Mouse (Mus musculus) lung, postnatal 0 days (tissue): Measurements from ENCODE around the gene Vmn2r2. TPM values are rescaled to one million over a fixed set of nuclear protein-coding genes. Genes with fewer than 3 reads are reported as not detected.

Experiments used
- ATAC-seq: fragments of 200-750 bp; cut with Nextera tagmentation; 2 replicates; pipeline ENCODE4 v1.8.0; 2017; ENCODE audit warnings: moderate library complexity
- DNase-seq: peaks from one replicate; pipeline ENCODE4 v3.0.0-alpha.2; 2016; ENCODE audit warnings: low spot score
- H3K27ac ChIP-seq: fragments of 300-500 bp; sonication (generic); 2 replicates; pipeline ENCODE4 v1.5.1; 2014; ENCODE audit warnings: antibody characterized with exemption, mild to moderate bottlenecking, low read length, mixed read lengths
- H3K27me3 ChIP-seq: fragments of 300-500 bp; sonication (generic); replicated peaks from 2 replicates; pipeline ENCODE4 v1.6.1; 2014; ENCODE audit warnings: low read length, mixed read lengths; ENCODE audit not compliant: insufficient read depth
- H3K36me3 ChIP-seq: fragments of 300-500 bp; sonication (generic); 2 replicates; pipeline ENCODE4 v1.6.1; 2014; ENCODE audit warnings: low read length, mixed read lengths; ENCODE audit not compliant: insufficient read depth
- H3K4me1 ChIP-seq: fragments of 300-500 bp; sonication (generic); 2 replicates; pipeline ENCODE4 v1.6.1; 2014; ENCODE audit warnings: antibody characterized with exemption, low read depth, low read length, mixed read lengths; ENCODE audit not compliant: insufficient read depth
- H3K4me2 ChIP-seq: fragments of 300-500 bp; sonication (generic); replicated peaks from 2 replicates; pipeline ENCODE4 v1.6.1; 2014; ENCODE audit warnings: low read depth, mild to moderate bottlenecking, low read length, moderate library complexity, mixed read lengths
- H3K4me3 ChIP-seq: fragments of 300-500 bp; sonication (generic); 2 replicates; pipeline ENCODE4 v1.5.1; 2014; ENCODE audit warnings: low read depth, low read length
- H3K9ac ChIP-seq: fragments of 300-500 bp; sonication (generic); replicated peaks from 2 replicates; pipeline ENCODE4 v1.6.1; 2014; ENCODE audit warnings: low read depth, mild to moderate bottlenecking
- H3K9me3 ChIP-seq: fragments of 300-500 bp; sonication (generic); 2 replicates; pipeline ENCODE4 v1.6.1; 2016; ENCODE audit warnings: low read length, mixed read lengths
- CTCF ChIP-seq: IDR thresholded peaks from 2 replicates; pipeline ENCODE4 v1.5.1; 2016; ENCODE audit warnings: antibody characterized with exemption, mild to moderate bottlenecking
- EP300 ChIP-seq: IDR thresholded peaks from 2 replicates; pipeline ENCODE4 v1.6.1; 2016; ENCODE audit warnings: antibody characterized with exemption, mild to moderate bottlenecking, control low read depth
- WGBS: fragments of 180-500 bp; shearing (Covaris S2); extraction: QIAGEN DNeasy Blood & Tissue Kit; methylation state at CpG from one replicate; pipeline ENCODE4 v1.1.7; 2014; 5-methylcytosine and 5-hydroxymethylcytosine counted together
- polyA plus RNA-seq: library from polyadenylated mRNA; unstranded; fragments of >200 nt; fragmentation: Nextera tagmentation; extraction: Ambion mirVana; gene quantifications from 2 replicates; pipeline ENCODE4 v1.2.1, GENCODE M21; 2015

Gene Vmn2r2
- polyA plus RNA-seq: not detected in 2 replicates

- Histone ChIP-seq H3K27ac (no peak within 1 kb of the TSS), H3K9ac (no peak within 1 kb of the TSS), H3K4me1 (no peaks in the 10 kb centered on the region), H3K9me3 (no peaks in the 10 kb centered on the region), H3K36me3 (no peaks in the 10 kb centered on the region), H3K4me3 (no peak within 1 kb of the TSS), H3K27me3 (no peaks in the 10 kb centered on the region), H3K4me2 (no peak within 1 kb of the TSS)
- ATAC-seq (no peak), DNase-seq (no peak)
- TF ChIP-seq CTCF (no peak), EP300 (no peak)
- WGBS: 77% methylated on average over 2 of the region's 2 CpGs
Measured at GRCm38 (mm10) chr3:64141878-64142508, at the start of gene Vmn2r2. TSS of gene Vmn2r2 (minus strand) at chr3:64141928.

GRCm38 (mm10) chr3:64113352-64114046 is 28.2 kb downstream of the Vmn2r2 start:
- H3K9ac ChIP-seq: no peak overlapping the region
- H3K4me3 ChIP-seq: no peak overlapping the region
- H3K4me2 ChIP-seq: no peak overlapping the region
- no peaks in the 10 kb centered on the region for H3K9me3 ChIP-seq
- WGBS: 86% methylated on average over 11 of the region's 11 CpGs
- DNase-seq (no peak), ATAC-seq (no peak)
- no peaks in the 10 kb centered on the region for H3K27me3 ChIP-seq
- no peak overlapping the region for H3K27ac ChIP-seq
- TF ChIP-seq EP300 (no peak), CTCF (no peak)
- H3K36me3 ChIP-seq: no peaks in the 10 kb centered on the region
- H3K4me1 ChIP-seq: no peaks in the 10 kb centered on the region

- Histone ChIP-seq H3K4me1 (no peaks in the 10 kb centered on the region), H3K9ac (no peak overlapping the region), H3K9me3 (no peaks in the 10 kb centered on the region), H3K27ac (no peak overlapping the region), H3K36me3 (no peaks in the 10 kb centered on the region), H3K4me3 (no peak overlapping the region), H3K27me3 (no peaks in the 10 kb centered on the region), H3K4me2 (no peak overlapping the region)
- ATAC-seq (no peak), DNase-seq (no peak)
- TF ChIP-seq CTCF (no peak), EP300 (no peak)
- WGBS: 86% methylated on average over 1 of the region's 1 CpGs
Measured at GRCm38 (mm10) chr3:64112707-64113106, 29.0 kb downstream of the Vmn2r2 start.

- ATAC-seq: no peak
- 69% methylated on average over 4 of the region's 4 CpGs for WGBS
- H3K36me3 ChIP-seq: no peaks in the 10 kb centered on the region
- H3K9ac ChIP-seq: no peak within 1 kb of the TSS
- DNase-seq: no peak
- H3K4me1 ChIP-seq: no peaks in the 10 kb centered on the region
- no peak within 1 kb of the TSS for H3K4me2 ChIP-seq
- H3K27me3 ChIP-seq: no peaks in the 10 kb centered on the region
- no peak for TF ChIP-seq EP300
- TF ChIP-seq CTCF: no peak
- no peak within 1 kb of the TSS for H3K4me3 ChIP-seq
- H3K9me3 ChIP-seq: no peaks in the 10 kb centered on the region
- H3K27ac ChIP-seq: no peak within 1 kb of the TSS
Measured at GRCm38 (mm10) chr3:64081247-64081646, 60.5 kb downstream of the Vmn2r2 start, which contains the start of gene Vmn2r1. TSS of gene Vmn2r1 (plus strand) at chr3:64081547.

Other genes with a start within 250 kb of the Vmn2r2 start
- 1.00 and 1.5 TPM in 2 replicates for gene Plch1, start 242.5 kb downstream of the Vmn2r2 start, polyA plus RNA-seq
- 6.4 and 6.6 TPM in 2 replicates for gene E130311K13Rik, start 212.5 kb downstream of the Vmn2r2 start, polyA plus RNA-seq
- 16.2 and 16.5 TPM in 2 replicates for gene Slc33a1, start 177.2 kb downstream of the Vmn2r2 start, polyA plus RNA-seq
- gene Gmps, start 165.8 kb downstream of the Vmn2r2 start, polyA plus RNA-seq: 14.1 and 14.2 TPM in 2 replicates
- 0.04 TPM in 1 of 2 replicates, not detected in the other for gene Vmn2r1, start 60.4 kb downstream of the Vmn2r2 start, polyA plus RNA-seq
- gene Vmn2r3, start 147.8 kb upstream of the Vmn2r2 start, polyA plus RNA-seq: not detected in 2 replicates